Mouse (Mus musculus) olfactory bulb, adult 2 months (tissue): Measurements from ENCODE around the gene Wnt4.

Source experiments
- CTCF ChIP-seq: fragments of 200-500 bp; IDR thresholded peaks from 2 replicates; pipeline ENCODE4 v1.5.1; 2012; ENCODE audit warnings: low read depth, mild to moderate bottlenecking, low read length, moderate library complexity; ENCODE audit not compliant: insufficient read depth
- POLR2A ChIP-seq: fragments of 200-500 bp; IDR thresholded peaks from 2 replicates; pipeline ENCODE4 v1.6.1; 2012; ENCODE audit warnings: mild to moderate bottlenecking, low read depth, low read length, moderate library complexity; ENCODE audit not compliant: insufficient read depth

GRCm38 (mm10) chr4:137234444-137234843, 42.8 kb upstream of the Wnt4 start:
- TF ChIP-seq POLR2A (no peak), CTCF (no peak)
